ENCODE assay signal across 20 mouse cellular contexts in the genomic region with DNA sequence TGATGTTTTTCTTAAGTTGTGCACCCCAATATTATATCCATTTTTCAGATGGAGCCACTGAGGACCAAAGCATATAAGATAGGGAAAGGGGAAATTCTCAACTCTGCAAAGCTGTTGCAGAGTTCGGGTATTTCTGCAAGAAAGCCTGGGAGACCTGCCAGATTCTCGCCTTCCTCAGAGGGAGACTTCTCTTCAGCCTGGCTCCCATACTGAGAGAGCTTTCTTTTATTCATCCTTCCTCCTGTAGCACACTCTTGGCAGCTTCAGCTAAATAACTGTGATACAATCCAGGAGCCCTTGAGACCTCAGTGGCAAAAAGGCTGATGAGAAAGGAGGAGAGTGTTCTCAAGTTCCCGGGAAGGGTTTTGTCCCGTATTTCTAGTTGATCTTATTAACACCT.
DNase-seq lines count a peak whose midpoint lies in the region; ATAC-seq and TF ChIP-seq lines count a peak whose summit lies in the region.
"Had no signal": no experiment of that assay in that cellular context is flagged by ENCODE, and none has a peak within 500 bp of the region (broad histone marks: within the 10 kb centered on the region; RNA-seq: fewer than 3 reads in every experiment).

No protein-coding gene starts in this region.

- H3K4me2 ChIP-seq in embryonic facial prominence, embryonic 14.5 days (ENCODE audit: low read depth, low read length): no peak overlapping the region
- no peak overlapping the region for H3K4me2 ChIP-seq in hindbrain, embryonic 14.5 days (replicated peaks)
- no peak overlapping the region for H3K4me2 ChIP-seq in hindbrain, embryonic 12.5 days (replicated peaks)
- H3K4me2 ChIP-seq in lung, embryonic 14.5 days: no peak overlapping the region
- H3K4me2 ChIP-seq: embryonic facial prominence, embryonic 13.5 days; hindbrain, embryonic 15.5 days; liver, embryonic 12.5 days; lung, embryonic 15.5 days; midbrain, embryonic 15.5 days had no signal

- no peaks in the 10 kb centered on the region for H3K27me3 ChIP-seq in embryonic facial prominence, embryonic 14.5 days (replicated peaks; ENCODE audit: control insufficient read depth, insufficient read depth, low read length)
- no peaks in the 10 kb centered on the region for H3K27me3 ChIP-seq in embryonic facial prominence, embryonic 10.5 days (replicated peaks; ENCODE audit: low read depth, poor library complexity, severe bottlenecking)
- H3K27me3 ChIP-seq in hindbrain, embryonic 14.5 days (ENCODE audit: control insufficient read depth, insufficient read depth, low read length): no peaks in the 10 kb centered on the region
- H3K27me3 ChIP-seq in hindbrain, embryonic 12.5 days: no peaks in the 10 kb centered on the region
- no peaks in the 10 kb centered on the region for H3K27me3 ChIP-seq in lung, embryonic 14.5 days (ENCODE audit: insufficient read depth, low read length)
- H3K27me3 ChIP-seq: CH12.LX; embryonic facial prominence, embryonic 13.5 days; hindbrain, embryonic 15.5 days; liver, embryonic 12.5 days; lung, embryonic 15.5 days; midbrain, embryonic 15.5 days had no signal

- TF ChIP-seq CTCF in lung, embryonic 14.5 days (IDR thresholded peaks at IDR 0.05; ENCODE audit: low read depth): no peak
- no peak for TF ChIP-seq CTCF in brain, embryonic 14.5 days (IDR thresholded peaks at IDR 0.05; ENCODE audit: borderline replicate concordance, extremely low read depth, insufficient read depth, insufficient read length)

- no peak overlapping the region for H3K27ac ChIP-seq in embryonic facial prominence, embryonic 14.5 days (replicated peaks; ENCODE audit: low read depth, low read length)
- no peak overlapping the region for H3K27ac ChIP-seq in embryonic facial prominence, embryonic 10.5 days (replicated peaks)
- peak overlapping the region; percentile 1; the same call in 1 of the 2 replicates for H3K27ac ChIP-seq in hindbrain, embryonic 14.5 days
- H3K27ac ChIP-seq in hindbrain, embryonic 12.5 days: no peak overlapping the region
- H3K27ac ChIP-seq in lung, embryonic 14.5 days (ENCODE audit: low read depth): no peak overlapping the region
- H3K27ac ChIP-seq: embryonic facial prominence, embryonic 13.5 days; hindbrain, embryonic 15.5 days; liver, embryonic 12.5 days; lung, embryonic 15.5 days; midbrain, embryonic 15.5 days had no signal

- no peaks in the 10 kb centered on the region for H3K4me1 ChIP-seq in embryonic facial prominence, embryonic 14.5 days (ENCODE audit: control insufficient read depth, insufficient read depth, low read length)
- no peaks in the 10 kb centered on the region for H3K4me1 ChIP-seq in embryonic facial prominence, embryonic 10.5 days
- peaks cover 25% of the 10 kb centered on the region for H3K4me1 ChIP-seq in hindbrain, embryonic 14.5 days (replicated peaks; ENCODE audit: control insufficient read depth, insufficient read depth, low read length)
- peaks cover 12% of the 10 kb centered on the region; the same call in 1 of the 2 replicates for H3K4me1 ChIP-seq in hindbrain, embryonic 12.5 days
- no peaks in the 10 kb centered on the region for H3K4me1 ChIP-seq in lung, embryonic 14.5 days (ENCODE audit: insufficient read depth)
- H3K4me1 ChIP-seq: embryonic facial prominence, embryonic 13.5 days; liver, embryonic 12.5 days; lung, embryonic 15.5 days had no signal

- no peak for TF ChIP-seq POLR2A in brain, embryonic 14.5 days (IDR thresholded peaks at IDR 0.05; ENCODE audit: borderline replicate concordance, extremely low read depth, insufficient read depth, insufficient read length, poor library complexity, severe bottlenecking)

- no peak for ATAC-seq in embryonic facial prominence, embryonic 14.5 days (ENCODE audit: low read depth)
- no peak for ATAC-seq in hindbrain, embryonic 14.5 days (ENCODE audit: low FRiP score)
- ATAC-seq in hindbrain, embryonic 12.5 days (ENCODE audit: low FRiP score): no peak
- ATAC-seq in lung, embryonic 14.5 days (ENCODE audit: insufficient read depth): no peak
- ATAC-seq: liver, embryonic 12.5 days; midbrain, embryonic 15.5 days had no signal

- H3K4me3 ChIP-seq in embryonic facial prominence, embryonic 14.5 days (ENCODE audit: low read depth, low read length): no peak overlapping the region
- H3K4me3 ChIP-seq in embryonic facial prominence, embryonic 10.5 days: no peak overlapping the region
- H3K4me3 ChIP-seq in hindbrain, embryonic 14.5 days (replicated peaks; ENCODE audit: low read length): no peak overlapping the region
- no peak overlapping the region for H3K4me3 ChIP-seq in hindbrain, embryonic 12.5 days
- no peak overlapping the region for H3K4me3 ChIP-seq in lung, embryonic 14.5 days (ENCODE audit: low read depth, low read length)
- H3K4me3 ChIP-seq: embryonic facial prominence, embryonic 13.5 days; hindbrain, embryonic 15.5 days; liver, embryonic 12.5 days; lung, embryonic 15.5 days; midbrain, embryonic 15.5 days had no signal

- 26% methylated on average over 4 of the region's 4 CpGs for WGBS in embryonic facial prominence, embryonic 14.5 days
- WGBS in embryonic facial prominence, embryonic 10.5 days: 54% methylated on average over 4 of the region's 4 CpGs
- 40% methylated on average over 4 of the region's 4 CpGs for WGBS in hindbrain, embryonic 14.5 days
- WGBS in hindbrain, embryonic 12.5 days: 52% methylated on average over 4 of the region's 4 CpGs
- WGBS in lung, embryonic 14.5 days: 33% methylated on average over 4 of the region's 4 CpGs

- H3K36me3 ChIP-seq in embryonic facial prominence, embryonic 14.5 days (ENCODE audit: control insufficient read depth, insufficient read depth, low read length): no peaks in the 10 kb centered on the region
- no peaks in the 10 kb centered on the region for H3K36me3 ChIP-seq in embryonic facial prominence, embryonic 10.5 days (replicated peaks)
- no peaks in the 10 kb centered on the region for H3K36me3 ChIP-seq in hindbrain, embryonic 14.5 days (replicated peaks; ENCODE audit: control insufficient read depth, insufficient read depth)
- no peaks in the 10 kb centered on the region for H3K36me3 ChIP-seq in hindbrain, embryonic 12.5 days
- H3K36me3 ChIP-seq in lung, embryonic 14.5 days (ENCODE audit: insufficient read depth): no peaks in the 10 kb centered on the region
- H3K36me3 ChIP-seq: embryonic facial prominence, embryonic 13.5 days; hindbrain, embryonic 15.5 days; liver, embryonic 12.5 days; lung, embryonic 15.5 days; midbrain, embryonic 15.5 days had no signal

- H3K9ac ChIP-seq in embryonic facial prominence, embryonic 14.5 days (ENCODE audit: low read depth, low read length): no peak overlapping the region
- H3K9ac ChIP-seq in hindbrain, embryonic 14.5 days: no peak overlapping the region
- no peak overlapping the region for H3K9ac ChIP-seq in hindbrain, embryonic 12.5 days
- H3K9ac ChIP-seq in lung, embryonic 14.5 days: no peak overlapping the region
- H3K9ac ChIP-seq: embryonic facial prominence, embryonic 13.5 days; hindbrain, embryonic 15.5 days; liver, embryonic 12.5 days; lung, embryonic 15.5 days; midbrain, embryonic 15.5 days had no signal

- DNase-seq in embryonic facial prominence, embryonic 14.5 days (ENCODE audit: low spot score): peak; percentile 61
- DNase-seq in embryonic facial prominence, embryonic 10.5 days (ENCODE audit: low spot score): no peak
- DNase-seq in hindbrain, embryonic 14.5 days (ENCODE audit: low spot score): no peak
- peak; percentile 37 for DNase-seq in lung, embryonic 14.5 days
- DNase-seq in lung, postnatal 36 days: no peak
- DNase-seq in brain, embryonic 14.5 days (ENCODE audit: low read depth): peak; percentile 80
- no peak for DNase-seq in ovary, postnatal 36 days (ENCODE audit: low spot score)
- DNase-seq: adrenal gland, adult 2 months; heart, adult 18-20 months; kidney, adult 18-20 months; kidney, postnatal 25 days; left cerebral cortex, postnatal 4 days; thymus, adult 2 months had no signal

- H3K9me3 ChIP-seq in embryonic facial prominence, embryonic 14.5 days (ENCODE audit: control insufficient read depth, low read length): no peaks in the 10 kb centered on the region
- H3K9me3 ChIP-seq in embryonic facial prominence, embryonic 10.5 days: no peaks in the 10 kb centered on the region
- no peaks in the 10 kb centered on the region for H3K9me3 ChIP-seq in hindbrain, embryonic 14.5 days (ENCODE audit: control insufficient read depth, low read length)
- no peaks in the 10 kb centered on the region for H3K9me3 ChIP-seq in hindbrain, embryonic 12.5 days (replicated peaks)
- H3K9me3 ChIP-seq in lung, embryonic 14.5 days (ENCODE audit: low read depth, low read length): no peaks in the 10 kb centered on the region
- H3K9me3 ChIP-seq: embryonic facial prominence, embryonic 13.5 days; hindbrain, embryonic 15.5 days; liver, embryonic 12.5 days; lung, embryonic 15.5 days; midbrain, embryonic 15.5 days had no signal

Comparison
In these comparisons a context has a peak if more than half of its experiments do, and no peak if none do; other contexts are left out.
1. DNase-seq: peak in embryonic facial prominence, embryonic 14.5 days (single experiment), lung, embryonic 14.5 days (single experiment) and brain, embryonic 14.5 days (single experiment); none in embryonic facial prominence, embryonic 10.5 days (single experiment), hindbrain, embryonic 14.5 days (single experiment), lung, postnatal 36 days (single experiment) and ovary, postnatal 36 days (single experiment).